Mouse (Mus musculus) olfactory bulb, adult 2 months (tissue): ENCODE measurements around the gene Ankrd11.

Experiments used
- CTCF ChIP-seq: fragments of 200-500 bp; IDR thresholded peaks from 2 replicates; pipeline ENCODE4 v1.5.1; 2012; ENCODE audit warnings: low read depth, mild to moderate bottlenecking, low read length, moderate library complexity; ENCODE audit not compliant: insufficient read depth
- POLR2A ChIP-seq: fragments of 200-500 bp; IDR thresholded peaks from 2 replicates; pipeline ENCODE4 v1.6.1; 2012; ENCODE audit warnings: mild to moderate bottlenecking, low read depth, low read length, moderate library complexity; ENCODE audit not compliant: insufficient read depth

GRCm38 (mm10) chr8:123031321-123031978 lies 10.6 kb downstream of the Ankrd11 start:
- TF ChIP-seq POLR2A (no peak), CTCF (no peak)
